Comparison of ENCODE assay signal across 21 mouse cellular contexts in genomic region chr5:20940040-20940571, GRCm38 (mm10). TPM values are rescaled to one million over a fixed set of nuclear protein-coding genes. Genes with fewer than 3 reads are reported as not detected.
DNase-seq lines count a peak whose midpoint lies in the region; ATAC-seq and TF ChIP-seq lines count a peak whose summit lies in the region.
"Had no signal": no experiment of that assay in that cellular context is flagged by ENCODE, and none has a peak within 500 bp of the region (broad histone marks: within the 10 kb centered on the region; RNA-seq: fewer than 3 reads in every experiment).

No protein-coding gene starts in this region.

- no peak overlapping the region for H3K9ac ChIP-seq in heart, embryonic 13.5 days
- H3K9ac ChIP-seq in liver, embryonic 13.5 days = peak overlapping the region; percentile 57; the same call in 1 of the 2 replicates
- H3K9ac ChIP-seq: forebrain, embryonic 12.5 days; limb, embryonic 12.5 days; midbrain, embryonic 13.5 days; neural tube, embryonic 12.5 days had no signal

- no peak for TF ChIP-seq CTCF in bone marrow macrophage, adult 2 months (IDR thresholded peaks at IDR 0.05; ENCODE audit: low read depth, low read length)

- no peak for TF ChIP-seq POLR2A in bone marrow macrophage, adult 2 months (IDR thresholded peaks at IDR 0.05; ENCODE audit: borderline replicate concordance, low read depth, low read length)

- peak overlapping the region; percentile 98 for H3K27ac ChIP-seq in bone marrow macrophage, adult 2 months (ENCODE audit: insufficient read depth, low read depth, low read length)
- peak overlapping the region; percentile 91 for H3K27ac ChIP-seq in heart, embryonic 13.5 days (replicated peaks)
- H3K27ac ChIP-seq in liver, embryonic 13.5 days = peak overlapping the region; percentile 85; the same call in 1 of the 2 replicates
- H3K27ac ChIP-seq in limb, embryonic 10.5 days = no peak overlapping the region
- H3K27ac ChIP-seq: forebrain, embryonic 12.5 days; limb, embryonic 12.5 days; midbrain, embryonic 13.5 days; neural tube, embryonic 12.5 days had no signal

- intact Hi-C loops in heart, postnatal 36 days (cut with DNase I) = no loop called here

- H3K4me3 ChIP-seq in bone marrow macrophage, adult 2 months (ENCODE audit: insufficient read depth, low read length) = no peak overlapping the region
- H3K4me3 ChIP-seq in heart, embryonic 13.5 days = no peak overlapping the region
- no peak overlapping the region for H3K4me3 ChIP-seq in liver, embryonic 13.5 days (replicated peaks)
- no peak overlapping the region for H3K4me3 ChIP-seq in limb, embryonic 10.5 days
- H3K4me3 ChIP-seq: forebrain, embryonic 12.5 days; hindbrain, embryonic 10.5 days; limb, embryonic 12.5 days; midbrain, embryonic 13.5 days; neural tube, embryonic 12.5 days had no signal

- peak overlapping the region; percentile 36 for H3K4me2 ChIP-seq in heart, embryonic 13.5 days
- H3K4me2 ChIP-seq in liver, embryonic 13.5 days = no peak overlapping the region; the same call in 1 of the 2 replicates
- H3K4me2 ChIP-seq: forebrain, embryonic 12.5 days; limb, embryonic 12.5 days; midbrain, embryonic 13.5 days; neural tube, embryonic 12.5 days had no signal

- peak; percentile 94 for DNase-seq in heart, adult 11 months
- no peak for DNase-seq in heart, postnatal 36 days
- no peak for DNase-seq in liver, embryonic 13.5 days
- DNase-seq in retina, embryonic 14.5 days (ENCODE audit: low spot score) = no peak
- DNase-seq in limb, embryonic 10.5 days (ENCODE audit: low spot score) = no peak
- DNase-seq: adrenal gland, adult 8-10 months; gastrocnemius, postnatal 14 days; kidney, adult 18-20 months; kidney, postnatal 10 days; lung, adult 2 months; lung, postnatal 36 days; thymus, postnatal 14 days had no signal

- no peaks in the 10 kb centered on the region for H3K9me3 ChIP-seq in heart, embryonic 13.5 days
- H3K9me3 ChIP-seq in liver, embryonic 13.5 days (replicated peaks) = no peaks in the 10 kb centered on the region
- no peaks in the 10 kb centered on the region for H3K9me3 ChIP-seq in limb, embryonic 10.5 days (replicated peaks)
- H3K9me3 ChIP-seq: forebrain, embryonic 12.5 days; hindbrain, embryonic 10.5 days; limb, embryonic 12.5 days; midbrain, embryonic 13.5 days; neural tube, embryonic 12.5 days had no signal

- H3K27me3 ChIP-seq in heart, embryonic 13.5 days (replicated peaks) = no peaks in the 10 kb centered on the region
- no peaks in the 10 kb centered on the region for H3K27me3 ChIP-seq in liver, embryonic 13.5 days
- no peaks in the 10 kb centered on the region for H3K27me3 ChIP-seq in limb, embryonic 10.5 days (ENCODE audit: low read depth, poor library complexity, severe bottlenecking)
- H3K27me3 ChIP-seq: forebrain, embryonic 12.5 days; limb, embryonic 12.5 days; midbrain, embryonic 13.5 days; neural tube, embryonic 12.5 days; Patski had no signal

- H3K36me3 ChIP-seq in heart, embryonic 13.5 days = no peaks in the 10 kb centered on the region
- H3K36me3 ChIP-seq in liver, embryonic 13.5 days = 0 out of 2 replicates have a peak, but pooled peaks cover 4% of the 10 kb centered on the region
- H3K36me3 ChIP-seq in limb, embryonic 10.5 days = no peaks in the 10 kb centered on the region
- H3K36me3 ChIP-seq: forebrain, embryonic 12.5 days; midbrain, embryonic 13.5 days; neural tube, embryonic 12.5 days had no signal

- H3K4me1 ChIP-seq in bone marrow macrophage, adult 2 months (ENCODE audit: control insufficient read depth, insufficient read depth, low read length) = peaks cover 62% of the 10 kb centered on the region
- peaks cover 67% of the 10 kb centered on the region for H3K4me1 ChIP-seq in heart, embryonic 13.5 days
- peaks cover 81% of the 10 kb centered on the region for H3K4me1 ChIP-seq in liver, embryonic 13.5 days (replicated peaks)
- peaks cover 11% of the 10 kb centered on the region; the same call in 1 of the 2 replicates for H3K4me1 ChIP-seq in limb, embryonic 10.5 days

- no peak for ATAC-seq in heart, embryonic 13.5 days (ENCODE audit: extremely low read depth, insufficient number of reproducible peaks, low FRiP score, low TSS enrichment)
- no peak for ATAC-seq in liver, embryonic 13.5 days (ENCODE audit: low read depth)
- ATAC-seq: CD4-positive, CD25-positive, alpha-beta regulatory T cell, adult 4 months; midbrain, embryonic 13.5 days; Patski had no signal

- WGBS in heart, embryonic 13.5 days = 57% methylated on average over 6 of the region's 6 CpGs
- WGBS in liver, embryonic 13.5 days (ENCODE audit: insufficient replicate concordance) = 68% methylated on average over 6 of the region's 6 CpGs
- 94% methylated on average over 6 of the region's 6 CpGs for WGBS in limb, embryonic 10.5 days

RNA-seq across cellular contexts. Expression of gene Rsbn1l, which starts 16.1 kb away (rescaled TPM):
- 10 to 100 TPM; 13.6 to 15.2 TPM for total RNA-seq in heart, postnatal 36 days (2021)
- polyA plus RNA-seq in bone marrow macrophage, adult 2 months (2012; ENCODE audit: insufficient read depth, insufficient read length, missing spikeins) = 34.7 and 35.8 TPM in 2 replicates
- polyA plus RNA-seq in heart, embryonic 13.5 days (2015; fragmentation: Nextera tagmentation; extraction: Ambion mirVana) = 4.3 and 4.5 TPM in 2 replicates
- 4.0 and 5.1 TPM in 2 replicates for polyA plus RNA-seq in liver, embryonic 13.5 days (2015; fragmentation: Nextera tagmentation; extraction: Ambion mirVana)
- polyA plus RNA-seq in limb, embryonic 10.5 days (2016; fragmentation: Nextera tagmentation; extraction: Ambion mirVana) = 4.5 and 4.9 TPM in 2 replicates

RNA-seq across cellular contexts. Expression of gene Tmem60, which starts 58.1 kb away (rescaled TPM):
- total RNA-seq in heart, postnatal 36 days (2021) = 10 to 100 TPM; 23.8 to 24.1 TPM
- polyA plus RNA-seq in bone marrow macrophage, adult 2 months (2012; ENCODE audit: insufficient read depth, insufficient read length, missing spikeins) = 30.9 and 31.8 TPM in 2 replicates
- 44.0 and 53.4 TPM in 2 replicates for polyA plus RNA-seq in heart, embryonic 13.5 days (2015; fragmentation: Nextera tagmentation; extraction: Ambion mirVana)
- 39.5 and 40.6 TPM in 2 replicates for polyA plus RNA-seq in liver, embryonic 13.5 days (2015; fragmentation: Nextera tagmentation; extraction: Ambion mirVana)
- polyA plus RNA-seq in limb, embryonic 10.5 days (2016; fragmentation: Nextera tagmentation; extraction: Ambion mirVana) = 45.2 and 49.9 TPM in 2 replicates

RNA-seq across cellular contexts. Expression of gene Phtf2, which starts 58.2 kb away (rescaled TPM):
- total RNA-seq in heart, postnatal 36 days (2021) = 10 to 100 TPM; 72.4 to 78.3 TPM
- polyA plus RNA-seq in bone marrow macrophage, adult 2 months (2012; ENCODE audit: insufficient read depth, insufficient read length, missing spikeins) = 10.7 and 14.1 TPM in 2 replicates
- polyA plus RNA-seq in heart, embryonic 13.5 days (2015; fragmentation: Nextera tagmentation; extraction: Ambion mirVana) = 29.1 and 34.7 TPM in 2 replicates
- 6.2 and 8.7 TPM in 2 replicates for polyA plus RNA-seq in liver, embryonic 13.5 days (2015; fragmentation: Nextera tagmentation; extraction: Ambion mirVana)
- polyA plus RNA-seq in limb, embryonic 10.5 days (2016; fragmentation: Nextera tagmentation; extraction: Ambion mirVana) = 20.0 and 20.2 TPM in 2 replicates
